Mouse (Mus musculus) MEL (cell line): ENCODE results near the gene Ncam1. TPM values are rescaled to one million over a fixed set of nuclear protein-coding genes. Genes with fewer than 3 reads are reported as not detected.

Experiments
- DNase-seq: peaks from one replicate; pipeline ENCODE4 v3.0.0; 2011; ENCODE audit warnings: low read depth, low spot score
- H3K27ac ChIP-seq: 2 replicates; pipeline ENCODE4 v1.5.1; 2012; ENCODE audit warnings: low read depth, mild to moderate bottlenecking, control low read depth, low read length, moderate library complexity; ENCODE audit not compliant: control insufficient read depth
- H3K27me3 ChIP-seq, 2 experiments: fragments of 150-350 bp in 1 of 2; sonication (generic) in 1 of 2; 2 replicates each; pipeline ENCODE4 v1.6.1; 2012; ENCODE audit warnings: low read length in 2 of 2, mild to moderate bottlenecking in 2 of 2, improper control_type of control experiment in 1 of 2, moderate library complexity in 1 of 2; ENCODE audit not compliant: insufficient read depth in 2 of 2, control insufficient read depth in 1 of 2
- H3K36me3 ChIP-seq, 2 experiments: 2 replicates each; pipeline ENCODE4 v1.6.1; 2012 to 2014; ENCODE audit warnings: low read length in 2 of 2, improper control_type of control experiment in 1 of 2, inconsistent platforms in 1 of 2, mild to moderate bottlenecking in 1 of 2; ENCODE audit not compliant: insufficient read depth in 2 of 2, control insufficient read depth in 1 of 2
- H3K4me1 ChIP-seq, 2 experiments: fragments of 150-350 bp in 1 of 2; sonication (generic) in 1 of 2; 2 replicates each; pipeline ENCODE4 v1.6.1; 2012; ENCODE audit warnings: low read length in 2 of 2, improper control_type of control experiment in 1 of 2, mild to moderate bottlenecking in 1 of 2; ENCODE audit not compliant: insufficient read depth in 2 of 2, control insufficient read depth in 1 of 2
- H3K4me3 ChIP-seq, 2 experiments: fragments of 150-350 bp in 1 of 2; sonication (generic) in 1 of 2; 2 replicates each; pipeline ENCODE4 v1.5.1; 2012; ENCODE audit warnings: low read depth in 2 of 2, low read length in 2 of 2, mild to moderate bottlenecking in 2 of 2, moderate library complexity in 2 of 2, control low read depth in 1 of 2, improper control_type of control experiment in 1 of 2; ENCODE audit not compliant: control insufficient read depth in 1 of 2, insufficient read depth in 1 of 2
- H3K79me2 ChIP-seq: 2 replicates; pipeline ENCODE4 v1.6.1; 2012; ENCODE audit warnings: mild to moderate bottlenecking, low read length, moderate library complexity; ENCODE audit not compliant: control insufficient read depth, poor library complexity, insufficient read depth
- H3K9ac ChIP-seq: 2 replicates; pipeline ENCODE4 v1.6.1; 2012; ENCODE audit warnings: low read depth, mild to moderate bottlenecking, control low read depth, low read length, moderate library complexity; ENCODE audit not compliant: control insufficient read depth, poor library complexity, severe bottlenecking
- H3K9me3 ChIP-seq: fragments of 150-350 bp; sonication (generic); replicated peaks from 2 replicates; pipeline ENCODE4 v1.6.1; 2012; ENCODE audit warnings: mild to moderate bottlenecking, low read length, improper control_type of control experiment, moderate library complexity; ENCODE audit not compliant: insufficient read depth
- CHD1 ChIP-seq: IDR thresholded peaks from 2 replicates; pipeline ENCODE4 v1.6.1; 2012; ENCODE audit warnings: low read depth, mild to moderate bottlenecking, inconsistent platforms, low read length, improper control_type of control experiment
- CHD2 ChIP-seq: IDR thresholded peaks from 2 replicates; pipeline ENCODE4 v1.6.1; 2011; ENCODE audit warnings: low read length, improper control_type of control experiment
- ELF1 ChIP-seq: IDR thresholded peaks from 2 replicates; pipeline ENCODE4 v1.6.1; 2014; ENCODE audit warnings: low read depth, mild to moderate bottlenecking, inconsistent platforms, low read length, improper control_type of control experiment, moderate library complexity
- EP300 ChIP-seq, 2 experiments: IDR thresholded peaks; 2 replicates each; pipeline ENCODE4 v1.6.1; 2011; ENCODE audit warnings: improper control_type of control experiment in 2 of 2, low read length in 2 of 2, low read depth in 1 of 2, mild to moderate bottlenecking in 1 of 2
- GABPA ChIP-seq: IDR thresholded peaks from 2 replicates; pipeline ENCODE4 v1.6.1; 2012; ENCODE audit warnings: low read depth, mild to moderate bottlenecking, inconsistent platforms, low read length, improper control_type of control experiment, moderate library complexity
- GATA1 ChIP-seq: IDR thresholded peaks from 2 replicates; pipeline ENCODE4 v1.6.1; 2011; ENCODE audit warnings: low read depth, low read length, improper control_type of control experiment
- HCFC1 ChIP-seq: IDR thresholded peaks from 2 replicates; pipeline ENCODE4 v1.6.1; 2012; ENCODE audit warnings: low read depth, mild to moderate bottlenecking, inconsistent platforms, low read length, improper control_type of control experiment, moderate library complexity
- KAT2A ChIP-seq: conservative IDR thresholded peaks from 2 replicates; pipeline ENCODE4 v1.6.1; 2012; ENCODE audit warnings: low read depth, low read length, improper control_type of control experiment, inconsistent platforms
- MAFK ChIP-seq: IDR thresholded peaks from 2 replicates; pipeline ENCODE4 v1.6.1; 2011; ENCODE audit warnings: low read depth, mild to moderate bottlenecking, low read length, improper control_type of control experiment, borderline replicate concordance
- MAX ChIP-seq: IDR thresholded peaks from 2 replicates; pipeline ENCODE4 v1.6.1; 2011; ENCODE audit warnings: low read length, improper control_type of control experiment
- MAZ ChIP-seq: IDR thresholded peaks from 2 replicates; pipeline ENCODE4 v1.6.1; 2012; ENCODE audit warnings: low read depth, mild to moderate bottlenecking, inconsistent platforms, low read length, improper control_type of control experiment
- MEF2A ChIP-seq: IDR thresholded peaks from 2 replicates; pipeline ENCODE4 v1.6.1; 2014; ENCODE audit warnings: low read depth, mild to moderate bottlenecking, inconsistent platforms, low read length, improper control_type of control experiment; ENCODE audit not compliant: poor library complexity, insufficient replicate concordance, severe bottlenecking; ENCODE audit errors: extremely low read depth
- MYB ChIP-seq: IDR thresholded peaks from 2 replicates; pipeline ENCODE4 v1.6.1; 2011; ENCODE audit warnings: mild to moderate bottlenecking, low read depth, low read length, improper control_type of control experiment
- NELFE ChIP-seq: IDR thresholded peaks from 2 replicates; pipeline ENCODE4 v1.6.1; 2011; ENCODE audit warnings: low read depth, low read length, improper control_type of control experiment
- NRF1 ChIP-seq: IDR thresholded peaks from 2 replicates; pipeline ENCODE4 v1.6.1; 2014; ENCODE audit warnings: low read depth, mild to moderate bottlenecking, inconsistent platforms, low read length, improper control_type of control experiment, moderate library complexity; ENCODE audit not compliant: poor library complexity, insufficient read depth, severe bottlenecking
- POLR2A ChIP-seq, 2 experiments: IDR thresholded peaks; 2 replicates each; pipeline ENCODE4 v1.6.1; 2011 to 2012; ENCODE audit warnings: low read length in 2 of 2, mild to moderate bottlenecking in 2 of 2, control low read depth in 1 of 2, improper control_type of control experiment in 1 of 2, low read depth in 1 of 2, moderate library complexity in 1 of 2; ENCODE audit not compliant: control insufficient read depth in 1 of 2, insufficient read depth in 1 of 2, poor library complexity in 1 of 2
- POLR2AphosphoS2 ChIP-seq: IDR thresholded peaks from 2 replicates; pipeline ENCODE4 v1.6.1; 2011; ENCODE audit warnings: low read length, improper control_type of control experiment
- RAD21 ChIP-seq: IDR thresholded peaks from 2 replicates; pipeline ENCODE4 v1.6.1; 2011; ENCODE audit warnings: mild to moderate bottlenecking, low read depth, low read length, improper control_type of control experiment
- RCOR1 ChIP-seq: IDR thresholded peaks from 2 replicates; pipeline ENCODE4 v1.6.1; 2012; ENCODE audit warnings: low read depth, mild to moderate bottlenecking, inconsistent platforms, low read length, improper control_type of control experiment
- SIN3A ChIP-seq: IDR thresholded peaks from 2 replicates; pipeline ENCODE4 v1.6.1; 2012; ENCODE audit warnings: low read length, improper control_type of control experiment, inconsistent platforms
- SMC3 ChIP-seq: IDR thresholded peaks from 2 replicates; pipeline ENCODE4 v1.6.1; 2011; ENCODE audit warnings: low read depth, low read length, improper control_type of control experiment
- UBTF ChIP-seq: IDR thresholded peaks from 2 replicates; pipeline ENCODE4 v1.6.1; 2012; ENCODE audit warnings: low read depth, mild to moderate bottlenecking, inconsistent platforms, low read length, improper control_type of control experiment, moderate library complexity, borderline replicate concordance; ENCODE audit not compliant: insufficient read depth
- USF2 ChIP-seq, 2 experiments: IDR thresholded peaks; 2 replicates each; pipeline ENCODE4 v1.6.1; 2011 to 2012; ENCODE audit warnings: improper control_type of control experiment in 2 of 2, low read length in 2 of 2, borderline replicate concordance in 1 of 2, inconsistent platforms in 1 of 2, low read depth in 1 of 2, mild to moderate bottlenecking in 1 of 2; ENCODE audit not compliant: insufficient read depth in 1 of 2
- ZC3H11A ChIP-seq: IDR thresholded peaks from 2 replicates; pipeline ENCODE4 v1.6.1; 2012; ENCODE audit warnings: low read depth, mild to moderate bottlenecking, inconsistent platforms, low read length, improper control_type of control experiment
- ZKSCAN1 ChIP-seq: IDR thresholded peaks from 2 replicates; pipeline ENCODE4 v1.6.1; 2012; ENCODE audit warnings: low read depth, mild to moderate bottlenecking, inconsistent platforms, low read length, improper control_type of control experiment, moderate library complexity
- polyA plus RNA-seq, 2 experiments: library from polyadenylated mRNA; stranded (reverse) in 1 of 2; unstranded in 1 of 2; fragments of >175 nt in 1 of 2; fragments of >200 nt in 1 of 2; gene quantifications; 2 replicates each; pipeline versions ENCODE4 v1.2.1 to v1.2.4; 2012; ENCODE audit warnings: low replicate concordance in 2 of 2, low read depth in 1 of 2; ENCODE audit not compliant: insufficient read length in 2 of 2, insufficient read depth in 1 of 2, missing spikeins in 1 of 2
- total RNA-seq: library from RNA; depleted of rRNA; stranded (reverse); fragments of 300-350 nt; gene quantifications from 2 replicates; pipeline ENCODE4 v1.2.3, GENCODE M21; 2012

Gene Ncam1
- total and polyA plus RNA-seq, 3 experiments, result not detected

DNA sequence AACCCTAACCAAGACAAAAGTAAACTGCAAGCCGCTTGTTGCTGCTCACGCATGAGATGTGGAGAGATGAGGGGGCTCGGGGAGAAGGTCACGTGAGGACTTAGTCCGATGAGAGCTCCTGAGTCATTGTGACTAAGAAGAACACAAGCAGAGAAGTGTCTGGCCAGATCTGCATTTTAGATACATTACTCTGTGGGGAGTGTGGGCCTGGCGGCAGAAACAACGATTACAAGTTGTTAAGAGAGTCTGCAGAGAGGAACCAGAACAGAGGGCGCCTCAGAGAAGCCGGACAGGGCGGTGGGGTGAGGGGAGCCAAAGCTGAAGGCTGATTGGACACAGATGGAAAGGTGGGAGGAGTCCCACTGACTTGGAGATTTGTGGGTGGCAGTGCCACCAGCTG lies 315.4 kb downstream of the Ncam1 start (continued):
- TF ChIP-seq POLR2A (IDR thresholded peaks at IDR 0.05; ENCODE audit: control insufficient read depth in 1 of 2, insufficient read depth in 1 of 2, low read depth in 1 of 2, low read length in 2 of 2, poor library complexity in 1 of 2) (peak in 1 of 2 experiments; percentile 41; a peak in 1 of 4 replicates), GABPA (peak; percentile 98), ZKSCAN1 (no peak), CHD2 (no peak), GATA1 (peak; percentile 71), ZC3H11A (no peak), SMC3 (no peak), SIN3A (peak; percentile 81), CHD1 (no peak), USF2 (IDR thresholded peaks at IDR 0.05; ENCODE audit: borderline replicate concordance in 1 of 2, insufficient read depth in 1 of 2, low read depth in 1 of 2, low read length in 2 of 2) (peak; percentile 36 to 79; a peak in 2 of 4 replicates), RCOR1 (no peak), ELF1 (no peak)

- H3K9me3 ChIP-seq, result no peaks in the 10 kb centered on the region
- TF ChIP-seq MYB (no peak), SMC3 (no peak), UBTF (no peak), SIN3A (no peak), MAFK (no peak), MEF2A (no peak), RAD21 (no peak), MAZ (no peak), MAX (no peak), NRF1 (no peak), EP300 (IDR thresholded peaks at IDR 0.05; ENCODE audit: low read depth in 1 of 2, low read length in 2 of 2) (no peak), GABPA (no peak), POLR2AphosphoS2 (no peak), KAT2A (no peak), POLR2A (IDR thresholded peaks at IDR 0.05; ENCODE audit: control insufficient read depth in 1 of 2, insufficient read depth in 1 of 2, low read depth in 1 of 2, low read length in 2 of 2, poor library complexity in 1 of 2) (no peak), NELFE (no peak), ZC3H11A (no peak), HCFC1 (no peak)
- no peaks in the 10 kb centered on the region for H3K36me3 ChIP-seq
- no peak overlapping the region for H3K9ac ChIP-seq
- H3K27me3 ChIP-seq, result no peaks in the 10 kb centered on the region
- no peaks in the 10 kb centered on the region for H3K79me2 ChIP-seq
- H3K4me3 ChIP-seq, result no peak overlapping the region
- H3K4me1 ChIP-seq, result no peaks in the 10 kb centered on the region
- no peak for DNase-seq
- H3K27ac ChIP-seq, result no peak overlapping the region
These were observed 326.6 kb downstream of the Ncam1 start for GRCm38 (mm10) chr9:49472126-49472525.
